Mouse (Mus musculus) midbrain, postnatal 0 days (tissue): ENCODE results near the gene Cers6. TPM values are rescaled to one million over a fixed set of nuclear protein-coding genes. Genes with fewer than 3 reads are reported as not detected.

Source experiments
- ATAC-seq: fragments of 200-750 bp; cut with Nextera tagmentation; 2 replicates; pipeline ENCODE4 v1.8.0; 2017; ENCODE audit warnings: moderate number of reproducible peaks, mild to moderate bottlenecking, moderate TSS enrichment, moderate library complexity; ENCODE audit not compliant: low FRiP score
- DNase-seq: peaks from one replicate; pipeline ENCODE4 v3.0.0-alpha.2; 2015; ENCODE audit warnings: low spot score
- H3K27ac ChIP-seq: fragments of 300-500 bp; sonication (generic); 2 replicates; pipeline ENCODE4 v1.5.1; 2014; ENCODE audit warnings: low read depth, mild to moderate bottlenecking, low read length, mixed read lengths
- H3K27me3 ChIP-seq: fragments of 300-500 bp; sonication (generic); 2 replicates; pipeline ENCODE4 v1.6.1; 2014; ENCODE audit warnings: low read length, control low read depth, mixed read lengths; ENCODE audit not compliant: insufficient read depth
- H3K36me3 ChIP-seq: fragments of 300-500 bp; sonication (generic); 2 replicates; pipeline ENCODE4 v1.6.1; 2014; ENCODE audit warnings: low read length, control low read depth, mixed read lengths; ENCODE audit not compliant: insufficient read depth
- H3K4me1 ChIP-seq: fragments of 300-500 bp; sonication (generic); 2 replicates; pipeline ENCODE4 v1.6.1; 2014; ENCODE audit warnings: mild to moderate bottlenecking, control low read depth, antibody characterized with exemption, low read length, mixed read lengths; ENCODE audit not compliant: insufficient read depth
- H3K4me2 ChIP-seq: fragments of 300-500 bp; sonication (generic); 2 replicates; pipeline ENCODE4 v1.6.1; 2014; ENCODE audit warnings: low read depth, mild to moderate bottlenecking, low read length, mixed read lengths; ENCODE audit not compliant: poor library complexity, severe bottlenecking
- H3K4me3 ChIP-seq: fragments of 300-500 bp; sonication (generic); 2 replicates; pipeline ENCODE4 v1.5.1; 2014; ENCODE audit warnings: low read depth, mild to moderate bottlenecking, low read length, moderate library complexity
- H3K9ac ChIP-seq: fragments of 300-500 bp; sonication (generic); replicated peaks from 2 replicates; pipeline ENCODE4 v1.6.1; 2014; ENCODE audit warnings: mild to moderate bottlenecking, low read length, moderate library complexity, mixed read lengths; ENCODE audit not compliant: poor library complexity, severe bottlenecking
- H3K9me3 ChIP-seq: fragments of 300-500 bp; sonication (generic); 2 replicates; pipeline ENCODE4 v1.6.1; 2016; ENCODE audit warnings: low read length, control low read depth
- CTCF ChIP-seq: IDR thresholded peaks from 2 replicates; pipeline ENCODE4 v1.5.1; 2016; ENCODE audit warnings: antibody characterized with exemption, mild to moderate bottlenecking
- WGBS: fragments of 180-500 bp; shearing (Covaris S2); extraction: QIAGEN DNeasy Blood & Tissue Kit; methylation state at CpG from one replicate; pipeline ENCODE4 v1.1.7; 2014; 5-methylcytosine and 5-hydroxymethylcytosine counted together
- polyA plus RNA-seq: library from polyadenylated mRNA; unstranded; fragments of >200 nt; fragmentation: Nextera tagmentation; extraction: Ambion mirVana; gene quantifications from 2 replicates; pipeline ENCODE4 v1.2.1, GENCODE M21; 2015
- total RNA-seq: library from RNA; depleted of rRNA; stranded (reverse); fragments of >200 nt; gene quantifications from 2 replicates; pipeline ENCODE4 v1.2.3, GENCODE M21; 2014

Gene Cers6
- total and polyA plus RNA-seq, 2 experiments from 2014 or later, result 29.8 to 57.1 TPM

GRCm38 (mm10) chr2:69051596-69051995 is 190.4 kb downstream of the Cers6 start:
- Histone ChIP-seq H3K9ac (no peak overlapping the region), H3K4me2 (no peak overlapping the region), H3K27me3 (no peaks in the 10 kb centered on the region), H3K27ac (no peak overlapping the region), H3K9me3 (no peaks in the 10 kb centered on the region), H3K36me3 (no peaks in the 10 kb centered on the region), H3K4me3 (no peak overlapping the region), H3K4me1 (no peaks in the 10 kb centered on the region)
- DNase-seq, result no peak
- no CpG with 5 or more reads among the region's 1 CpGs for WGBS
- TF ChIP-seq CTCF, result no peak
- ATAC-seq, result no peak

- 55% methylated on average over 4 of the region's 4 CpGs for WGBS
- DNase-seq (no peak), ATAC-seq (no peak)
- Histone ChIP-seq H3K27me3 (no peaks in the 10 kb centered on the region), H3K9ac (no peak overlapping the region), H3K27ac (no peak overlapping the region), H3K4me1 (no peaks in the 10 kb centered on the region), H3K4me3 (no peak overlapping the region), H3K9me3 (no peaks in the 10 kb centered on the region), H3K4me2 (no peak overlapping the region), H3K36me3 (no peaks in the 10 kb centered on the region)
- TF ChIP-seq CTCF, result no peak
These were observed 192.1 kb downstream of the Cers6 start for GRCm38 (mm10) chr2:69053210-69053858.

GRCm38 (mm10) chr2:69054279-69054678 is 193.0 kb downstream of the Cers6 start:
- TF ChIP-seq CTCF, result no peak
- Histone ChIP-seq H3K27me3 (no peaks in the 10 kb centered on the region), H3K36me3 (no peaks in the 10 kb centered on the region), H3K9ac (no peak overlapping the region), H3K27ac (no peak overlapping the region), H3K9me3 (no peaks in the 10 kb centered on the region), H3K4me2 (no peak overlapping the region), H3K4me1 (no peaks in the 10 kb centered on the region), H3K4me3 (no peak overlapping the region)
- ATAC-seq (peak; percentile 44; the same call in 1 of the 2 replicates), DNase-seq (peak; percentile 82)
- WGBS, result 61% methylated on average over 4 of the region's 4 CpGs

- H3K9me3 ChIP-seq, result no peaks in the 10 kb centered on the region
- no peak overlapping the region for H3K4me3 ChIP-seq
- 93% methylated on average over 6 of the region's 6 CpGs for WGBS
- no peaks in the 10 kb centered on the region for H3K36me3 ChIP-seq
- H3K4me2 ChIP-seq, result no peak overlapping the region
- no peak overlapping the region for H3K9ac ChIP-seq
- ATAC-seq (no peak), DNase-seq (no peak)
- H3K27me3 ChIP-seq, result no peaks in the 10 kb centered on the region
- no peak overlapping the region for H3K27ac ChIP-seq
- no peak for TF ChIP-seq CTCF
- H3K4me1 ChIP-seq, result no peaks in the 10 kb centered on the region
These were observed 193.9 kb downstream of the Cers6 start for GRCm38 (mm10) chr2:69055174-69055573.

- DNase-seq (peak; percentile 45), ATAC-seq (no peak)
- Histone ChIP-seq H3K4me2 (no peak overlapping the region), H3K9ac (no peak overlapping the region), H3K27ac (no peak overlapping the region), H3K9me3 (no peaks in the 10 kb centered on the region), H3K27me3 (no peaks in the 10 kb centered on the region), H3K4me1 (no peaks in the 10 kb centered on the region), H3K36me3 (no peaks in the 10 kb centered on the region), H3K4me3 (no peak overlapping the region)
- peak; percentile 38 for TF ChIP-seq CTCF
These were observed 200.1 kb downstream of the Cers6 start for GRCm38 (mm10) chr2:69061313-69061712.

GRCm38 (mm10) chr2:69061910-69062689 is 200.9 kb downstream of the Cers6 start:
- WGBS, result 86% methylated on average over 5 of the region's 5 CpGs
- no peaks in the 10 kb centered on the region for H3K36me3 ChIP-seq
- H3K9ac ChIP-seq, result no peak overlapping the region
- H3K4me2 ChIP-seq, result no peak overlapping the region
- H3K27me3 ChIP-seq, result no peaks in the 10 kb centered on the region
- DNase-seq, result no peak
- ATAC-seq, result no peak
- no peaks in the 10 kb centered on the region for H3K4me1 ChIP-seq
- no peak overlapping the region for H3K27ac ChIP-seq
- no peak for TF ChIP-seq CTCF
- no peaks in the 10 kb centered on the region for H3K9me3 ChIP-seq
- H3K4me3 ChIP-seq, result no peak overlapping the region
